Mouse (Mus musculus) liver, embryonic 14.5 days (tissue): Measurements from ENCODE around the gene Igsf21. TPM values are rescaled to one million over a fixed set of nuclear protein-coding genes. Genes with fewer than 3 reads are reported as not detected.

ENCODE experiments used
- ATAC-seq: fragments of 200-750 bp; cut with Nextera tagmentation; 2 replicates; pipeline ENCODE4 v1.8.0; 2017; ENCODE audit warnings: moderate number of reproducible peaks, mild to moderate bottlenecking, moderate library complexity; ENCODE audit not compliant: insufficient read depth
- DNase-seq, 3 experiments: peaks; one replicate each; pipeline ENCODE4 v3.0.0-alpha.2; 2012 to 2013; ENCODE audit warnings: low read depth in 3 of 3, low spot score in 3 of 3
- H3K27ac ChIP-seq: fragments of 300-500 bp; sonication (generic); 2 replicates; pipeline ENCODE4 v1.5.1; 2014; ENCODE audit warnings: moderate library complexity, mild to moderate bottlenecking, control low read depth, inconsistent platforms
- H3K27me3 ChIP-seq: fragments of 300-500 bp; sonication (generic); 2 replicates; pipeline ENCODE4 v1.6.1; 2014; ENCODE audit warnings: mild to moderate bottlenecking, low read length, moderate library complexity; ENCODE audit not compliant: control insufficient read depth, insufficient read depth
- H3K36me3 ChIP-seq: fragments of 300-500 bp; sonication (generic); replicated peaks from 2 replicates; pipeline ENCODE4 v1.6.1; 2014; ENCODE audit warnings: low read depth; ENCODE audit not compliant: control insufficient read depth, insufficient read depth
- H3K4me1 ChIP-seq, 2 experiments: fragments of 200-500 bp in 1 of 2; fragments of 300-500 bp in 1 of 2; sonication (generic) in 1 of 2; replicated peaks; 2 replicates each; pipeline ENCODE4 v1.6.1; 2012 to 2014; ENCODE audit warnings: antibody characterized with exemption in 1 of 2, inconsistent platforms in 1 of 2, low read length in 1 of 2; ENCODE audit not compliant: control insufficient read depth in 2 of 2, insufficient read depth in 2 of 2
- H3K4me2 ChIP-seq: fragments of 300-500 bp; sonication (generic); 2 replicates; pipeline ENCODE4 v1.6.1; 2014; ENCODE audit warnings: low read depth, mild to moderate bottlenecking, control low read depth, moderate library complexity
- H3K4me3 ChIP-seq, 2 experiments: fragments of 200-500 bp in 1 of 2; fragments of 300-500 bp in 1 of 2; sonication (generic) in 1 of 2; 2 replicates each; pipeline ENCODE4 v1.5.1; 2012 to 2014; ENCODE audit warnings: low read depth in 2 of 2, low read length in 2 of 2, mild to moderate bottlenecking in 2 of 2, control low read depth in 1 of 2, inconsistent platforms in 1 of 2, moderate library complexity in 1 of 2; ENCODE audit not compliant: insufficient read depth in 1 of 2
- H3K9ac ChIP-seq: fragments of 300-500 bp; sonication (generic); replicated peaks from 2 replicates; pipeline ENCODE4 v1.6.1; 2014; ENCODE audit warnings: mild to moderate bottlenecking, control low read depth, moderate library complexity
- H3K9me3 ChIP-seq: fragments of 300-500 bp; sonication (generic); 2 replicates; pipeline ENCODE4 v1.6.1; 2016; ENCODE audit warnings: low read length, mixed read lengths; ENCODE audit not compliant: control insufficient read depth
- CTCF ChIP-seq: IDR thresholded peaks from 2 replicates; pipeline ENCODE4 v1.5.1; 2016; ENCODE audit warnings: antibody characterized with exemption, low read depth, control low read depth
- EP300 ChIP-seq: IDR thresholded peaks from 2 replicates; pipeline ENCODE4 v1.6.1; 2016; ENCODE audit warnings: antibody characterized with exemption, low read depth
- WGBS: fragments of 180-500 bp; shearing (Covaris S2); extraction: QIAGEN DNeasy Blood & Tissue Kit; methylation state at CpG from one replicate; pipeline ENCODE4 v1.1.7; 2014; ENCODE audit not compliant: insufficient replicate concordance; 5-methylcytosine and 5-hydroxymethylcytosine counted together
- polyA plus RNA-seq, 2 experiments: library from polyadenylated mRNA; depleted of rRNA in 1 of 2; stranded (reverse) in 1 of 2; unstranded in 1 of 2; fragments of >200 nt; fragmentation: Nextera tagmentation in 1 of 2; extraction: Ambion mirVana in 1 of 2; gene quantifications; 2 replicates each; pipeline versions ENCODE4 v1.2.1 to v1.2.3; 2012 to 2014

Gene Igsf21
- polyA plus RNA-seq, 2 experiments: 0.18 TPM; not detected in 1

DNA sequence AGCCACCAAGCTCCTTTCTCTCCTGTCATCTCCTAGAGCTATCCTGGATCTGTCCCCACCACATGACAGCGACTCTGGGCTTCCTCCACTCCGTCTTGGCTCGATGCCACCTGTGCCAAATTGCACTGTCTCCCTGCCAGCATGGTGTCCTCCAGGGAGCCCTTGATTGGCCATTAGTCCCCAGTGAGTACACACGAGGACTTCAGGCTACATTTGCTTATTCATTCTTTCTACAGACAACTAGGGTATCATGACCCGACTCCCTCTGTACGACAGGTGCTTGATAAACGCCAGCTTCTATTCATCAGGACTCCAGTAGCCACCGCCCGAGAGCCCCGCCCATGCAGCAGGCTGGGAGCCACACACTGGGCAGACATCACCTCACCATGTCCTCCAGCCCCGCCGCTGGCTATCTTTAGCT lies 40.8 kb downstream of the Igsf21 start:
- Histone ChIP-seq H3K9ac (no peak overlapping the region), H3K27me3 (no peaks in the 10 kb centered on the region), H3K36me3 (no peaks in the 10 kb centered on the region), H3K4me2 (no peak overlapping the region), H3K27ac (no peak overlapping the region), H3K9me3 (no peaks in the 10 kb centered on the region), H3K4me1 (no peaks in the 10 kb centered on the region), H3K4me3 (no peak overlapping the region)
- DNase-seq (no peak), ATAC-seq (no peak)
- 60% methylated on average over 12 of the region's 12 CpGs for whole genome bisulfite sequencing
- TF ChIP-seq CTCF: no peak

GRCm38 (mm10) chr4:140204775-140205174 lies 41.8 kb downstream of the Igsf21 start:
- WGBS: 71% methylated on average over 10 of the region's 10 CpGs
- H3K9ac ChIP-seq: no peak overlapping the region
- no peaks in the 10 kb centered on the region for H3K27me3 ChIP-seq
- H3K4me3 ChIP-seq: no peak overlapping the region
- H3K4me1 ChIP-seq: no peaks in the 10 kb centered on the region
- no peak for ATAC-seq
- TF ChIP-seq CTCF (no peak), EP300 (no peak)
- no peak overlapping the region for H3K4me2 ChIP-seq
- no peak for DNase-seq
- no peak overlapping the region for H3K27ac ChIP-seq
- no peaks in the 10 kb centered on the region for H3K9me3 ChIP-seq
- no peaks in the 10 kb centered on the region for H3K36me3 ChIP-seq

DNA sequence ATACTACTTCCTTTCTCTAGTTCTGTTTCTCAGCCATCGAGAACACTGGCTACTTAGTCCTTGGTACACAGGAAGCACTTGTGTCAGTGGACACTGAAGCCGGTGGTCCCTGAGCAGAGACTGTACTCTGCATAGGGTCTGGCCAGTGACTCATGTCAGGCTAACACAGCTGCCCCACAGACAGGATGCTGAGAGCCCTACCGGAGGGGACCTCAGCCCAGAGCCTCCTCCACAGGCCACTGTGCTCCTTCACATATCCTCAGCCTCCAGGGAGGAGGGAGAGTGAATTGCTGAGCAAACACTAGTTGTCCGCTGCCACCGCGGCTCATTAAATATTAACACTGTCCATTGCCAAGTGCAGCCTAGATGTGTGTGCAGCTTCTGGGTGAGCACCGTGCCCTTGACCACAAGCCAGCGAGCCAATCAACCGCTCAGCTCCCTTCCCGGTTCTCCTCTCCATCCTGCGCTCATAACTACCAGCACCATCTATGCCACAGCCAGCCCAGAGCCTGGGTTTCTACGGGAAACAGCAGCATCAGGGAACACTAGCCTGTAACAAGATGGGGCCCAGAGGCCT lies 42.8 kb downstream of the Igsf21 start:
- no peaks in the 10 kb centered on the region for H3K36me3 ChIP-seq
- H3K9me3 ChIP-seq: no peaks in the 10 kb centered on the region
- DNase-seq (no peak), ATAC-seq (no peak)
- H3K4me1 ChIP-seq: no peaks in the 10 kb centered on the region
- WGBS: 75% methylated on average over 12 of the region's 12 CpGs
- no peak overlapping the region for H3K27ac ChIP-seq
- H3K4me2 ChIP-seq: no peak overlapping the region
- H3K9ac ChIP-seq: no peak overlapping the region
- H3K4me3 ChIP-seq: no peak overlapping the region
- H3K27me3 ChIP-seq: no peaks in the 10 kb centered on the region
- no peak for TF ChIP-seq EP300

DNA sequence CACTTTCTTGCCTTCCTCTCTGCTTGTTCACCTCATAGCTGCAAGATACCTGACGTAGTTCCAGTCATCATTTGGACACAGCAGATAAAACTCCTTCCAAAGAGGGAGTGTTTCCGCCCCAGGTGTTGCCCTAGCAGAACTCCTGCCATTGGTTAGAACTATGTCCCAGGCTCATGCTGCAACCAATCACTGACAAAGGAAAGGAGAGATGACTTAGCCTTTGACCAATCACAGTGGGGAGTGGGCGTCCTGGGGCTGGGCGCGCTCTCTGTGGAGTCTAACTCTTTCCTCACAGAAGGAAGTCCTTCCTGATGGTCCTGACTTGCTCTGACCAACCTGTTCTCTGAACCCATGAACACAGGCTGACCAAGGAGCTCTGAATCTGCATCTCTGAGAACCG lies 44.4 kb downstream of the Igsf21 start:
- Histone ChIP-seq H3K27ac (no peak overlapping the region), H3K36me3 (no peaks in the 10 kb centered on the region), H3K9ac (no peak overlapping the region), H3K4me2 (no peak overlapping the region), H3K4me1 (no peaks in the 10 kb centered on the region), H3K9me3 (no peaks in the 10 kb centered on the region), H3K4me3 (no peak overlapping the region), H3K27me3 (no peaks in the 10 kb centered on the region)
- 31% methylated on average over 6 of the region's 6 CpGs for WGBS
- ATAC-seq: no peak
- DNase-seq: no peak
- TF ChIP-seq EP300 (no peak), CTCF (no peak)

DNA sequence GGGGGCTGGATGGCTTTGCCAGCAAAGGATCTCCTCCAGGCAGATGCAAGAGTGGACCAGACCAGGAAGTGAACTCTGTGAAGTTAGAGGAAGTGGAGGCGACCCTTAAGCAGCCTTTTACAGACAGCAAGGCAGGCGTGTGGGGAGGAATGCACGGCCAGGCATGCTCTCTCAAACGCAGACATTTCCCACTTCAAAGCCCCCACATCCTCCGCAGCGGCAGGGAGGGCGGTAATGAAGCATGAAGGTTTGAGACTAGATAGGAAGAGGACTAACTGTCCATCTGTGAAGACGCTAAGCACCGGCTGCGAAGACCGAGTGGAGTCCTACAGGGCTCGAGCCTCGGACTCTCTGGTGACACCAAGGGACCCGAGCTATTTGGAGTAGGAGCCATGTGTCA lies 46.3 kb downstream of the Igsf21 start:
- ATAC-seq (no peak), DNase-seq (no peak)
- TF ChIP-seq CTCF (no peak), EP300 (no peak)

More for the DNA sequence above, 46.3 kb downstream of the Igsf21 start:
- H3K4me2 ChIP-seq: no peak overlapping the region
- no peaks in the 10 kb centered on the region for H3K4me1 ChIP-seq
- WGBS: 42% methylated on average over 14 of the region's 14 CpGs
- no peaks in the 10 kb centered on the region for H3K27me3 ChIP-seq
- no peak overlapping the region for H3K9ac ChIP-seq
- no peaks in the 10 kb centered on the region for H3K9me3 ChIP-seq
- H3K36me3 ChIP-seq: no peaks in the 10 kb centered on the region
- no peak overlapping the region for H3K4me3 ChIP-seq
- no peak overlapping the region for H3K27ac ChIP-seq
